Mouse (Mus musculus): ENCODE results near the gene Grm1. TPM values are rescaled to one million over a fixed set of nuclear protein-coding genes. Genes with fewer than 3 reads are reported as not detected.

Gene Grm1
- polyA plus RNA-seq (2015; fragmentation: Nextera tagmentation; extraction: Ambion mirVana) = 6.3 and 10.3 TPM in 2 replicates

GRCm38 (mm10) chr10:11081611-11082398, at the start of gene Grm1:
TSS of gene Grm1 (minus strand) at chr10:11082356.
- peak within 1 kb of the TSS; percentile 54 for H3K4me3 ChIP-seq (replicated peaks; ENCODE audit: low read length)
- H3K4me1 ChIP-seq (replicated peaks; ENCODE audit: control insufficient read depth, insufficient read depth, low read length) = peaks cover 10% of the 10 kb centered on the region; the same call in 1 of the 2 replicates
- no peaks in the 10 kb centered on the region for H3K36me3 ChIP-seq (ENCODE audit: control insufficient read depth, insufficient read depth)
- H3K4me2 ChIP-seq (ENCODE audit: low read length) = peak within 1 kb of the TSS; percentile 66
- ATAC-seq = peak; percentile 84
- H3K27me3 ChIP-seq (replicated peaks; ENCODE audit: control insufficient read depth, insufficient read depth, low read length) = peaks cover 17% of the 10 kb centered on the region
- H3K9ac ChIP-seq (replicated peaks; ENCODE audit: low read depth, low read length) = peak within 1 kb of the TSS; percentile 49
- no peak within 1 kb of the TSS for H3K27ac ChIP-seq (ENCODE audit: low read length)
- no peaks in the 10 kb centered on the region for H3K9me3 ChIP-seq (ENCODE audit: control insufficient read depth, low read length)
- 2% methylated on average over 32 of the region's 32 CpGs for WGBS

DNA sequence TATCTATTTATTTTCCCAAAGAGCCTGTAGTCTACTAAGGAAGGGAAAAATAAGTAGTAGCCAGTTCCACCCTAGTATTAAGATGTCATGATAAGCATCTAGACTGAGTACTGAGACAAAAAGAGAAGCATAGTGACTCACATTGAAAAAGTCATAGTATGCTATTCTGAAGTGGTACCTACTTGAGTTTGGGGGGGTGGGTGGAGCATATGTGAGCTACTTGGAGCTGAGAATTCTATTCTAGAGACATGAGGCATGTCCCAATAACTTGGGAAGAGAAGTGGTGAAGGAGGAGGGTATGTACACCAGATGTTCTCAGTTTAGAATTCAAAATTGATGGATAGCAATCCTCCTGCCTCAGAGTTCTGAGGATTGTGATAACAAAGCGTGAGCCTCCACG, 39.6 kb upstream of the Grm1 start:
- Histone ChIP-seq H3K4me3 (replicated peaks; ENCODE audit: low read length) (no peak overlapping the region), H3K9ac (replicated peaks; ENCODE audit: low read depth, low read length) (no peak overlapping the region), H3K4me1 (replicated peaks; ENCODE audit: control insufficient read depth, insufficient read depth, low read length) (no peaks in the 10 kb centered on the region), H3K27ac (ENCODE audit: low read length) (no peak overlapping the region), H3K4me2 (ENCODE audit: low read length) (no peak overlapping the region), H3K27me3 (replicated peaks; ENCODE audit: control insufficient read depth, insufficient read depth, low read length) (no peaks in the 10 kb centered on the region), H3K9me3 (ENCODE audit: control insufficient read depth, low read length) (no peaks in the 10 kb centered on the region), H3K36me3 (ENCODE audit: control insufficient read depth, insufficient read depth) (no peaks in the 10 kb centered on the region)
- 95% methylated on average over 2 of the region's 2 CpGs for WGBS
- no peak for ATAC-seq

- no peak overlapping the region for H3K9ac ChIP-seq (replicated peaks; ENCODE audit: low read depth, low read length)
- H3K4me2 ChIP-seq (ENCODE audit: low read length) = no peak overlapping the region
- no peaks in the 10 kb centered on the region for H3K9me3 ChIP-seq (ENCODE audit: control insufficient read depth, low read length)
- H3K27me3 ChIP-seq (replicated peaks; ENCODE audit: control insufficient read depth, insufficient read depth, low read length) = no peaks in the 10 kb centered on the region
- H3K4me3 ChIP-seq (replicated peaks; ENCODE audit: low read length) = no peak overlapping the region
- H3K36me3 ChIP-seq (ENCODE audit: control insufficient read depth, insufficient read depth) = no peaks in the 10 kb centered on the region
- ATAC-seq = peak; percentile 69
- no peak overlapping the region for H3K27ac ChIP-seq (ENCODE audit: low read length)
- H3K4me1 ChIP-seq (replicated peaks; ENCODE audit: control insufficient read depth, insufficient read depth, low read length) = peaks cover 2% of the 10 kb centered on the region; the same call in 1 of the 2 replicates
- WGBS = 64% methylated on average over 4 of the region's 4 CpGs
Measured at GRCm38 (mm10) chr10:11098475-11099044, 16.4 kb upstream of the Grm1 start.

DNA sequence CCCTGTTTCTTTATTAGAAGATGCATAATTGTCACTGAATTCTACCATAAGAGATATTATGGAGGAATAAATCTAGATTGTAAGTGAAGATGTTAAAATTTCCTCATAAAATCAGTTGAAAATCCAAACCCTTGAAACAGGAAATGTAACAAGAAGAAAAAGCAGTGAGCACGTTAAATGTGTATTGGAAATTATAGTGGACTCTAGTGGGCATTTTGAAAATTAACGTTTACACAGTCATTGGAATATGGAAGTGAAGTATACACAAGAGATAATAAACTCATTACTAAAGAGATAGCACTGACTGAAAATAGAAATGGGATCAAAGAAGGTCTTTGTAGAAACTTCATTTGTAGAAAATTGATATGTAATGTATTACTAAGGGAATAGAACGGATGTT, 4.2 kb upstream of the Grm1 start:
- H3K4me2 ChIP-seq (ENCODE audit: low read length) = no peak overlapping the region
- H3K4me3 ChIP-seq (replicated peaks; ENCODE audit: low read length) = no peak overlapping the region
- H3K9ac ChIP-seq (replicated peaks; ENCODE audit: low read depth, low read length) = no peak overlapping the region
- 85% methylated on average over 3 of the region's 3 CpGs for WGBS
- H3K36me3 ChIP-seq (ENCODE audit: control insufficient read depth, insufficient read depth) = no peaks in the 10 kb centered on the region
- no peak for ATAC-seq
- H3K4me1 ChIP-seq (replicated peaks; ENCODE audit: control insufficient read depth, insufficient read depth, low read length) = no peaks in the 10 kb centered on the region
- H3K27ac ChIP-seq (ENCODE audit: low read length) = no peak overlapping the region
- peaks cover 6% of the 10 kb centered on the region; the same call in 1 of the 2 replicates for H3K27me3 ChIP-seq (replicated peaks; ENCODE audit: control insufficient read depth, insufficient read depth, low read length)
- H3K9me3 ChIP-seq (ENCODE audit: control insufficient read depth, low read length) = no peaks in the 10 kb centered on the region

- Histone ChIP-seq H3K4me1 (replicated peaks; ENCODE audit: control insufficient read depth, insufficient read depth, low read length) (peaks cover 10% of the 10 kb centered on the region; the same call in 1 of the 2 replicates), H3K36me3 (ENCODE audit: control insufficient read depth, insufficient read depth) (no peaks in the 10 kb centered on the region), H3K4me3 (replicated peaks; ENCODE audit: low read length) (peak overlapping the region; percentile 54), H3K4me2 (ENCODE audit: low read length) (peak overlapping the region; percentile 66), H3K27me3 (replicated peaks; ENCODE audit: control insufficient read depth, insufficient read depth, low read length) (peaks cover 17% of the 10 kb centered on the region), H3K9me3 (ENCODE audit: control insufficient read depth, low read length) (no peaks in the 10 kb centered on the region), H3K9ac (replicated peaks; ENCODE audit: low read depth, low read length) (peak overlapping the region; percentile 51), H3K27ac (ENCODE audit: low read length) (no peak overlapping the region)
- 9% methylated on average over 25 of the region's 25 CpGs for whole genome bisulfite sequencing
- ATAC-seq = peak; percentile 62
Measured at GRCm38 (mm10) chr10:11080725-11081610, 1.2 kb downstream of the Grm1 start.

DNA sequence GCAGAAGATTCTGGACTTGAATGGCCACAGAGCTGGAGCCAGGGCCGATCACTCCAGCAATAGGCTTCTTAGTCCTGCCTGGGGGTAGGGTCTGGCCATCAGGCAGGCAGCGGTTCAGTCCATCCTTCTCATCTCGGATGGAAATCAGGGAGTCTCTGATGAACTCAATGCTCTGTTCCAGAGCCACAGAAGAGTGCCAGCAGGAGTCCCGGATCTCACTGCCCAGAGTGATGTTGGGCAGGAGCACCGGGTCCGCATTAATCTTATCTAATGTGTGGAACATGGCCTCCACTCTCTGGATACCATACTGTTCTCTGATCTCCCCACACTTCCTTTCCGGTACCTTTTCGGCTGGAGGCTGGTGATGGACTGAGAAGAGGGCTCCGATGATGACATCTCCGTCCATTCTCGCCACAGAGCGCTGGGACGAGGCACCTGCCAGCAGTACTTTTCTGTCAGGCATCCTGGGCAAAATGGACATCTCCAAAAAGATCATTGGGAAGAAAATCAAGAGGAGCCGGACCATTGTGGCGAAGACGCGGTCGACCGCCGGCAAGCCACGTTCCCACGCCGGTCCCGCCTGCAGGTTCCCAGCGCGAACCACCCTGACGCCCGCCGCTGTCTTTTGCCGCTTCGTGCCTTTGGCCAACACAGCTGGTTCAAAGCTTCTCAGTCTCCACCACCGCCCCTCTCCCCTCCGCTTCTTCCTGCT, 2.0 kb downstream of the Grm1 start:
- H3K4me3 ChIP-seq (replicated peaks; ENCODE audit: low read length) = peak overlapping the region; percentile 54
- H3K27me3 ChIP-seq (replicated peaks; ENCODE audit: control insufficient read depth, insufficient read depth, low read length) = peaks cover 17% of the 10 kb centered on the region
- H3K9me3 ChIP-seq (ENCODE audit: control insufficient read depth, low read length) = no peaks in the 10 kb centered on the region
- peaks cover 10% of the 10 kb centered on the region; the same call in 1 of the 2 replicates for H3K4me1 ChIP-seq (replicated peaks; ENCODE audit: control insufficient read depth, insufficient read depth, low read length)
- 8% methylated on average over 33 of the region's 33 CpGs for WGBS
- no peak overlapping the region; the same call in 1 of the 2 replicates for H3K27ac ChIP-seq (ENCODE audit: low read length)
- peak; percentile 22; the same call in 1 of the 2 replicates for ATAC-seq
- peak overlapping the region; percentile 51 for H3K9ac ChIP-seq (replicated peaks; ENCODE audit: low read depth, low read length)
- no peaks in the 10 kb centered on the region for H3K36me3 ChIP-seq (ENCODE audit: control insufficient read depth, insufficient read depth)
- peak overlapping the region; percentile 66 for H3K4me2 ChIP-seq (ENCODE audit: low read length)

DNA sequence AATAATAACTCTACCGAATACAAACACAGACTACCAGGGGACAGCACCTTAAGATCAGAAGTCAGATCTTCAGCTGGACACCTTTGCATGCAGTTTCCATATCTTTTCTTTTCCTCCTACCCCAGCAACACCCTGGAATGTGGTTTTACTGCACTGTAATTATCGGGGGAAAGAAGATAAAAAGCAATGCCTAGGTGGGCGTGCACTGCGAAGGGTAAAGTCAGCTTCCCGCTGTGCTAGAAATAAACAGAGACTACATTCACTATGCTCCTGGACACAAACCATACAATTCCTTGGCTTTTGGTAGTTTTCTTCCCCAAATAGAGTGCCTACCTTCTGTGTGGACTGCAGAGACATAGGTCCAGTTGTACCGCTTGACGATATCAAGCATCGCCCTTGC, 2.6 kb downstream of the Grm1 start:
- ATAC-seq = no peak
- 74% methylated on average over 8 of the region's 8 CpGs for WGBS
- H3K9ac ChIP-seq (replicated peaks; ENCODE audit: low read depth, low read length) = no peak overlapping the region
- H3K4me2 ChIP-seq (ENCODE audit: low read length) = no peak overlapping the region
- H3K4me3 ChIP-seq (replicated peaks; ENCODE audit: low read length) = peak overlapping the region; percentile 54; the same call in 1 of the 2 replicates
- H3K4me1 ChIP-seq (replicated peaks; ENCODE audit: control insufficient read depth, insufficient read depth, low read length) = peaks cover 10% of the 10 kb centered on the region; the same call in 1 of the 2 replicates
- peaks cover 17% of the 10 kb centered on the region for H3K27me3 ChIP-seq (replicated peaks; ENCODE audit: control insufficient read depth, insufficient read depth, low read length)
- no peaks in the 10 kb centered on the region for H3K36me3 ChIP-seq (ENCODE audit: control insufficient read depth, insufficient read depth)
- no peaks in the 10 kb centered on the region for H3K9me3 ChIP-seq (ENCODE audit: control insufficient read depth, low read length)
- no peak overlapping the region for H3K27ac ChIP-seq (ENCODE audit: low read length)

DNA sequence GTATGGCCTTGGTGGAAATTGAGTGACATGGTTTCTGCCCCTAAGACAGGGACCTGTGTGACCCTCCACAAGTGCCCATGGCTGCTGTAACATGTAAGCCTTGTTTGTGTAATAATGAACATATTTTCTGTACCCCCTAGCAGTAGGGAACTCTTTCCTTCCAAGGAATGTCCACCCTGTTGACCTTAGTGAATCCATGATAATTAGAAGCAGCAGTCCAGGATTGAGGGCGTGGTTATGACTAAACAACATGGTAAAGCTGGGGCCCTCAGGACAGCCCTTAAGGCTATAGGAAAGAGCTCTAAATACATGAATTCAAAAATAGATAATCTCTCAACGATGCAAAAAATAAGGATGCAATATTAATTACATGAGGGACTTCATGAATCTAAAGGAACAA, 17.0 kb downstream of the Grm1 start:
- no peak overlapping the region for H3K9ac ChIP-seq (replicated peaks; ENCODE audit: low read depth, low read length)
- no peak overlapping the region for H3K27ac ChIP-seq (ENCODE audit: low read length)
- H3K9me3 ChIP-seq (ENCODE audit: control insufficient read depth, low read length) = no peaks in the 10 kb centered on the region
- H3K4me3 ChIP-seq (replicated peaks; ENCODE audit: low read length) = no peak overlapping the region
- H3K36me3 ChIP-seq (ENCODE audit: control insufficient read depth, insufficient read depth) = no peaks in the 10 kb centered on the region
- ATAC-seq = no peak
- H3K4me1 ChIP-seq (replicated peaks; ENCODE audit: control insufficient read depth, insufficient read depth, low read length) = peaks cover 8% of the 10 kb centered on the region
- H3K4me2 ChIP-seq (ENCODE audit: low read length) = no peak overlapping the region
- 85% methylated on average over 2 of the region's 2 CpGs for WGBS
- H3K27me3 ChIP-seq (replicated peaks; ENCODE audit: control insufficient read depth, insufficient read depth, low read length) = no peaks in the 10 kb centered on the region

Measured in forebrain, embryonic 16.5 days (tissue).